Mouse (Mus musculus): ENCODE results near the gene Smyd3. TPM values are rescaled to one million over a fixed set of nuclear protein-coding genes. Genes with fewer than 3 reads are reported as not detected.

Gene Smyd3
- polyA plus RNA-seq, 1 experiment from 2014 or later = 12.1 TPM

- H3K9me3 ChIP-seq (ENCODE audit: control insufficient read depth, low read length) = no peaks in the 10 kb centered on the region
- TF ChIP-seq CTCF (IDR thresholded peaks at IDR 0.05; ENCODE audit: low read depth) = no peak
- no peak for TF ChIP-seq EP300 (optimal IDR thresholded peaks at IDR 0.05)
- DNase-seq (ENCODE audit: low spot score) (no peak), ATAC-seq (ENCODE audit: low FRiP score, low TSS enrichment) (no peak)
- H3K27ac ChIP-seq (replicated peaks) = no peak overlapping the region
- no peaks in the 10 kb centered on the region for H3K27me3 ChIP-seq (ENCODE audit: control insufficient read depth, insufficient read depth, low read length)
- 88% methylated on average over 3 of the region's 3 CpGs for WGBS
- no peak overlapping the region for H3K4me3 ChIP-seq (ENCODE audit: low read depth, low read length)
- no peaks in the 10 kb centered on the region for H3K4me1 ChIP-seq (replicated peaks; ENCODE audit: control insufficient read depth, insufficient read depth)
- no peak overlapping the region for H3K9ac ChIP-seq (ENCODE audit: low read length)
- no peak overlapping the region for H3K4me2 ChIP-seq (replicated peaks; ENCODE audit: low read depth)
- no peaks in the 10 kb centered on the region for H3K36me3 ChIP-seq (ENCODE audit: control insufficient read depth, insufficient read depth, low read length)
Measured at GRCm38 (mm10) chr1:179114385-179114784, 403.5 kb downstream of the Smyd3 start.

GRCm38 (mm10) chr1:179108759-179109158 lies 409.1 kb downstream of the Smyd3 start:
- ATAC-seq (ENCODE audit: low FRiP score, low TSS enrichment) (no peak), DNase-seq (ENCODE audit: low spot score) (no peak)
- TF ChIP-seq CTCF (IDR thresholded peaks at IDR 0.05; ENCODE audit: low read depth) (no peak), EP300 (optimal IDR thresholded peaks at IDR 0.05) (no peak)
- Histone ChIP-seq H3K9ac (ENCODE audit: low read length) (no peak overlapping the region), H3K27me3 (ENCODE audit: control insufficient read depth, insufficient read depth, low read length) (no peaks in the 10 kb centered on the region), H3K4me2 (replicated peaks; ENCODE audit: low read depth) (no peak overlapping the region), H3K9me3 (ENCODE audit: control insufficient read depth, low read length) (no peaks in the 10 kb centered on the region), H3K4me1 (replicated peaks; ENCODE audit: control insufficient read depth, insufficient read depth) (no peaks in the 10 kb centered on the region), H3K4me3 (ENCODE audit: low read depth, low read length) (no peak overlapping the region), H3K36me3 (ENCODE audit: control insufficient read depth, insufficient read depth, low read length) (no peaks in the 10 kb centered on the region), H3K27ac (replicated peaks) (no peak overlapping the region)
- WGBS = 40% methylated on average over 7 of the region's 7 CpGs

- no peak for ATAC-seq (ENCODE audit: low FRiP score, low TSS enrichment)
Measured at GRCm38 (mm10) chr1:179107761-179108694, 409.8 kb downstream of the Smyd3 start.

GRCm38 (mm10) chr1:179107211-179107610 lies 410.6 kb downstream of the Smyd3 start:
- no peaks in the 10 kb centered on the region for H3K4me1 ChIP-seq (replicated peaks; ENCODE audit: control insufficient read depth, insufficient read depth)
- H3K27ac ChIP-seq (replicated peaks) = no peak overlapping the region
- H3K36me3 ChIP-seq (ENCODE audit: control insufficient read depth, insufficient read depth, low read length) = no peaks in the 10 kb centered on the region
- TF ChIP-seq CTCF (IDR thresholded peaks at IDR 0.05; ENCODE audit: low read depth) (no peak), EP300 (optimal IDR thresholded peaks at IDR 0.05) (no peak)
- no peak overlapping the region for H3K4me2 ChIP-seq (replicated peaks; ENCODE audit: low read depth)
- DNase-seq (ENCODE audit: low spot score) (no peak), ATAC-seq (ENCODE audit: low FRiP score, low TSS enrichment) (no peak)
- no peak overlapping the region for H3K9ac ChIP-seq (ENCODE audit: low read length)
- no peaks in the 10 kb centered on the region for H3K9me3 ChIP-seq (ENCODE audit: control insufficient read depth, low read length)
- no peak overlapping the region for H3K4me3 ChIP-seq (ENCODE audit: low read depth, low read length)
- H3K27me3 ChIP-seq (ENCODE audit: control insufficient read depth, insufficient read depth, low read length) = no peaks in the 10 kb centered on the region
- 34% methylated on average over 7 of the region's 7 CpGs for WGBS

More at GRCm38 (mm10) chr1:179107761-179108694, 409.8 kb downstream of the Smyd3 start:
- Histone ChIP-seq H3K4me3 (ENCODE audit: low read depth, low read length) (no peak overlapping the region), H3K27ac (replicated peaks) (no peak overlapping the region), H3K36me3 (ENCODE audit: control insufficient read depth, insufficient read depth, low read length) (no peaks in the 10 kb centered on the region), H3K27me3 (ENCODE audit: control insufficient read depth, insufficient read depth, low read length) (no peaks in the 10 kb centered on the region), H3K9ac (ENCODE audit: low read length) (no peak overlapping the region), H3K4me1 (replicated peaks; ENCODE audit: control insufficient read depth, insufficient read depth) (no peaks in the 10 kb centered on the region), H3K9me3 (ENCODE audit: control insufficient read depth, low read length) (no peaks in the 10 kb centered on the region), H3K4me2 (replicated peaks; ENCODE audit: low read depth) (no peak overlapping the region; the same call in 1 of the 2 replicates)
- DNase-seq (ENCODE audit: low spot score) = no peak
- TF ChIP-seq EP300 (optimal IDR thresholded peaks at IDR 0.05) (no peak), CTCF (IDR thresholded peaks at IDR 0.05; ENCODE audit: low read depth) (no peak)
- WGBS = 26% methylated on average over 16 of the region's 16 CpGs

GRCm38 (mm10) chr1:179106702-179107145 lies 411.1 kb downstream of the Smyd3 start:
- Histone ChIP-seq H3K4me1 (replicated peaks; ENCODE audit: control insufficient read depth, insufficient read depth) (no peaks in the 10 kb centered on the region), H3K36me3 (ENCODE audit: control insufficient read depth, insufficient read depth, low read length) (no peaks in the 10 kb centered on the region), H3K9ac (ENCODE audit: low read length) (no peak overlapping the region), H3K4me2 (replicated peaks; ENCODE audit: low read depth) (no peak overlapping the region), H3K27ac (replicated peaks) (no peak overlapping the region), H3K9me3 (ENCODE audit: control insufficient read depth, low read length) (no peaks in the 10 kb centered on the region), H3K4me3 (ENCODE audit: low read depth, low read length) (no peak overlapping the region), H3K27me3 (ENCODE audit: control insufficient read depth, insufficient read depth, low read length) (no peaks in the 10 kb centered on the region)
- DNase-seq (ENCODE audit: low spot score) (no peak), ATAC-seq (ENCODE audit: low FRiP score, low TSS enrichment) (no peak)
- 50% methylated on average over 6 of the region's 6 CpGs for WGBS
- TF ChIP-seq EP300 (optimal IDR thresholded peaks at IDR 0.05) (no peak), CTCF (IDR thresholded peaks at IDR 0.05; ENCODE audit: low read depth) (no peak)

GRCm38 (mm10) chr1:179106103-179106701 lies 411.6 kb downstream of the Smyd3 start:
- no peak for ATAC-seq (ENCODE audit: low FRiP score, low TSS enrichment)
- H3K4me2 ChIP-seq (replicated peaks; ENCODE audit: low read depth) = no peak overlapping the region
- no peaks in the 10 kb centered on the region for H3K27me3 ChIP-seq (ENCODE audit: control insufficient read depth, insufficient read depth, low read length)
- 76% methylated on average over 18 of the region's 18 CpGs for WGBS
- no peak for TF ChIP-seq EP300 (optimal IDR thresholded peaks at IDR 0.05)
- TF ChIP-seq CTCF (IDR thresholded peaks at IDR 0.05; ENCODE audit: low read depth) = no peak
- no peak overlapping the region for H3K27ac ChIP-seq (replicated peaks)
- DNase-seq (ENCODE audit: low spot score) = no peak
- no peaks in the 10 kb centered on the region for H3K4me1 ChIP-seq (replicated peaks; ENCODE audit: control insufficient read depth, insufficient read depth)
- H3K4me3 ChIP-seq (ENCODE audit: low read depth, low read length) = no peak overlapping the region
- no peak overlapping the region for H3K9ac ChIP-seq (ENCODE audit: low read length)
- no peaks in the 10 kb centered on the region for H3K36me3 ChIP-seq (ENCODE audit: control insufficient read depth, insufficient read depth, low read length)
- H3K9me3 ChIP-seq (ENCODE audit: control insufficient read depth, low read length) = no peaks in the 10 kb centered on the region

All from stomach, postnatal 0 days (tissue).